Comparison of ENCODE assay signal across 21 mouse cellular contexts in genomic region chr1:113703462-113703861, GRCm38 (mm10).
"Had no signal": no experiment of that assay in that cellular context is flagged by ENCODE, and none has a peak within 500 bp of the region (broad histone marks: within the 10 kb centered on the region; RNA-seq: fewer than 3 reads in every experiment).

No protein-coding gene starts in this region.

- DNase-seq: liver, embryonic 13.5 days; liver, postnatal 0 days; lung, adult 2 months; lung, postnatal 14 days; lung, postnatal 36 days; right cerebral cortex, adult 18-20 months; right cerebral cortex, postnatal 25 days; right cerebral cortex, postnatal 4 days; spleen, adult 18-20 months; thymus, adult 18-20 months; thymus, postnatal 14 days; thymus, postnatal 36 days had no signal

- H3K9ac ChIP-seq: liver, embryonic 13.5 days; liver, embryonic 15.5 days; liver, postnatal 0 days; lung, embryonic 15.5 days; midbrain, embryonic 13.5 days; midbrain, embryonic 15.5 days; neural tube, embryonic 12.5 days had no signal

- H3K27ac ChIP-seq: liver, embryonic 13.5 days; liver, embryonic 15.5 days; lung, embryonic 15.5 days; macrophage; midbrain, embryonic 13.5 days; midbrain, embryonic 15.5 days; neural tube, embryonic 12.5 days had no signal

- H3K4me1 ChIP-seq: liver, embryonic 13.5 days; liver, embryonic 15.5 days; lung, embryonic 15.5 days; megakaryocyte, embryonic 14.5 days; midbrain, embryonic 13.5 days; midbrain, embryonic 15.5 days; neural tube, embryonic 12.5 days had no signal

- H3K9me3 ChIP-seq: liver, embryonic 13.5 days; liver, embryonic 15.5 days; lung, embryonic 15.5 days; megakaryocyte, embryonic 14.5 days; midbrain, embryonic 13.5 days; midbrain, embryonic 15.5 days; neural tube, embryonic 12.5 days had no signal

- H3K27me3 ChIP-seq: liver, embryonic 13.5 days; liver, embryonic 15.5 days; lung, embryonic 15.5 days; megakaryocyte, embryonic 14.5 days; midbrain, embryonic 13.5 days; midbrain, embryonic 15.5 days; neural tube, embryonic 12.5 days had no signal

- ATAC-seq: liver, postnatal 0 days; lung, postnatal 0 days; midbrain, embryonic 13.5 days; midbrain, embryonic 15.5 days had no signal

- H3K4me2 ChIP-seq: liver, embryonic 13.5 days; liver, embryonic 15.5 days; lung, embryonic 15.5 days; midbrain, embryonic 11.5 days; midbrain, embryonic 13.5 days; midbrain, embryonic 15.5 days; neural tube, embryonic 12.5 days had no signal

- H3K36me3 ChIP-seq: liver, embryonic 13.5 days; liver, embryonic 15.5 days; lung, embryonic 15.5 days; midbrain, embryonic 13.5 days; midbrain, embryonic 15.5 days; neural tube, embryonic 12.5 days had no signal

- H3K4me3 ChIP-seq: liver, embryonic 13.5 days; liver, embryonic 15.5 days; lung, embryonic 15.5 days; megakaryocyte, embryonic 14.5 days; midbrain, embryonic 13.5 days; midbrain, embryonic 15.5 days; neural tube, embryonic 12.5 days had no signal
